Mouse (Mus musculus) embryo, embryonic 10 days (tissue): ENCODE data around the gene Cenpj.

Source experiments
- DNase-seq: peaks from one replicate; pipeline ENCODE4 v3.0.0-alpha.2; 2015; ENCODE audit warnings: low spot score

Gene Cenpj

GRCm38 (mm10) chr14:56575416-56575815 is at the start of gene Cenpj, which contains the start of gene Parp4:
Gene Cenpj (minus strand): TSS chr14:56575425.
Gene Parp4 (plus strand): TSS chr14:56575619.
- DNase-seq, result peak; percentile 85

GRCm38 (mm10) chr14:56620425-56620824 is 45.2 kb upstream of the Cenpj start:
- no peak for DNase-seq

GRCm38 (mm10) chr14:56617470-56617869 is 42.2 kb upstream of the Cenpj start:
- no peak for DNase-seq

- no peak for DNase-seq
Measured at GRCm38 (mm10) chr14:56613212-56613611, 38.0 kb upstream of the Cenpj start.

- DNase-seq, result no peak
Measured at GRCm38 (mm10) chr14:56605136-56605535, 29.9 kb upstream of the Cenpj start.

GRCm38 (mm10) chr14:56604438-56604837 is 29.2 kb upstream of the Cenpj start:
- DNase-seq, result no peak

GRCm38 (mm10) chr14:56602069-56602468 is 26.8 kb upstream of the Cenpj start:
- DNase-seq, result no peak

GRCm38 (mm10) chr14:56598759-56599158 is 23.5 kb upstream of the Cenpj start:
- DNase-seq, result peak; percentile 75

GRCm38 (mm10) chr14:56594811-56595210 is 19.6 kb upstream of the Cenpj start:
- DNase-seq, result no peak

- DNase-seq, result no peak
Measured at GRCm38 (mm10) chr14:56592191-56592590, 17.0 kb upstream of the Cenpj start.

- no peak for DNase-seq
Measured at GRCm38 (mm10) chr14:56582294-56582693, 7.1 kb upstream of the Cenpj start.

GRCm38 (mm10) chr14:56581117-56581516 is 5.9 kb upstream of the Cenpj start:
- DNase-seq, result peak; percentile 14

GRCm38 (mm10) chr14:56579011-56579410 is 3.8 kb upstream of the Cenpj start:
- peak; percentile 40 for DNase-seq

GRCm38 (mm10) chr14:56575969-56576901 is 1.0 kb upstream of the Cenpj start:
- no peak for DNase-seq

- no peak for DNase-seq
Measured at GRCm38 (mm10) chr14:56572546-56572945, 2.7 kb downstream of the Cenpj start.

- peak; percentile 98 for DNase-seq
Measured at GRCm38 (mm10) chr14:56571310-56572093, 3.7 kb downstream of the Cenpj start.

GRCm38 (mm10) chr14:56569041-56569440 is 6.2 kb downstream of the Cenpj start:
- no peak for DNase-seq

- no peak for DNase-seq
Measured at GRCm38 (mm10) chr14:56567476-56567875, 7.7 kb downstream of the Cenpj start.

- DNase-seq, result no peak
Measured at GRCm38 (mm10) chr14:56559134-56559533, 16.1 kb downstream of the Cenpj start.

GRCm38 (mm10) chr14:56554716-56555115 is 20.5 kb downstream of the Cenpj start:
- DNase-seq, result no peak

GRCm38 (mm10) chr14:56553331-56553730 is 21.9 kb downstream of the Cenpj start:
- DNase-seq, result no peak

GRCm38 (mm10) chr14:56552924-56553323 is 22.3 kb downstream of the Cenpj start:
- DNase-seq, result no peak

- DNase-seq, result no peak
Measured at GRCm38 (mm10) chr14:56550960-56551359, 24.3 kb downstream of the Cenpj start.
